21 mouse cellular contexts compared by ENCODE assay signal in the genomic region with DNA sequence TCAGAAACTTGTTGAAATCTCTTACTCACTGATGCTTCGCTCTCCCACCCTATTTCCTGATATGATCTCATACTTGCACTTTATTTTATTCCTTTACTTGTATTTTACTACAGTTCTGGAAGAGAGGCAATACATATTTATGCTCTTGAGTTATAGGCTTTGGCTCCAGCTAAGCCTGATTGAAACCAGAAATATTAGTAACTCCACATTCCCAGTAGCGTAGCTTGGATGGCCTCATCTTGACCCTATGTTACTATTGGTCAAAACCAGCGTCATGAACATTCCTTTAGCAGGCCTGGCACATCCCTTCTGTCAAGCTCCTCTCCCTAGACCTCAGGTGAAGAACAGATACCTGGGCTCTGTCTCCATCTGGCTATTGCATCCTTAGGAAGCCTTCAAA. TPM values are rescaled to one million over a fixed set of nuclear protein-coding genes. Genes with fewer than 3 reads are reported as not detected.
DNase-seq lines count a peak whose midpoint lies in the region; ATAC-seq and TF ChIP-seq lines count a peak whose summit lies in the region.
"Had no signal": no experiment of that assay in that cellular context is flagged by ENCODE, and none has a peak within 500 bp of the region (broad histone marks: within the 10 kb centered on the region; RNA-seq: fewer than 3 reads in every experiment).

No protein-coding gene starts in this region.

- no peaks in the 10 kb centered on the region for H3K4me1 ChIP-seq in intestine, embryonic 14.5 days (replicated peaks; ENCODE audit: control insufficient read depth, insufficient read depth, low read length)
- H3K4me1 ChIP-seq in intestine, embryonic 16.5 days (ENCODE audit: control insufficient read depth, insufficient read depth, low read length), result no peaks in the 10 kb centered on the region
- H3K4me1 ChIP-seq in limb, embryonic 13.5 days, result no peaks in the 10 kb centered on the region
- no peaks in the 10 kb centered on the region for H3K4me1 ChIP-seq in limb, embryonic 10.5 days
- H3K4me1 ChIP-seq in embryonic fibroblast, embryonic 13.5 days (ENCODE audit: control insufficient read depth, insufficient read depth, low read length), result peaks cover 3% of the 10 kb centered on the region
- H3K4me1 ChIP-seq: embryonic facial prominence, embryonic 13.5 days; embryonic facial prominence, embryonic 15.5 days; forebrain, embryonic 13.5 days; forebrain, embryonic 15.5 days had no signal

- DNase-seq in intestine, embryonic 14.5 days (ENCODE audit: low spot score), result no peak
- DNase-seq in limb, embryonic 10.5 days (ENCODE audit: low spot score), result no peak
- DNase-seq in ovary, postnatal 10 days (ENCODE audit: low spot score), result no peak
- DNase-seq in embryo, embryonic 11 days, result no peak
- DNase-seq: adrenal gland, adult 8-10 months; adrenal gland, postnatal 14 days; adrenal gland, postnatal 36 days; cerebellum, adult 11-12 months; cerebellum, adult 8-10 months; cerebellum, postnatal 10 days; cerebellum, postnatal 25 days; forebrain, postnatal 0 days had no signal

- H3K27me3 ChIP-seq in intestine, embryonic 14.5 days (replicated peaks; ENCODE audit: control insufficient read depth, insufficient read depth, low read length), result 0 out of 2 replicates have a peak, but pooled peaks cover 12% of the 10 kb centered on the region
- H3K27me3 ChIP-seq in intestine, embryonic 16.5 days (replicated peaks; ENCODE audit: control insufficient read depth, insufficient read depth, low read length), result 0 out of 2 replicates have a peak, but pooled peaks cover 3% of the 10 kb centered on the region
- peaks cover 43% of the 10 kb centered on the region for H3K27me3 ChIP-seq in limb, embryonic 13.5 days
- peaks cover 97% of the 10 kb centered on the region for H3K27me3 ChIP-seq in limb, embryonic 10.5 days (ENCODE audit: low read depth, poor library complexity, severe bottlenecking)

- H3K4me3 ChIP-seq in intestine, embryonic 14.5 days (ENCODE audit: low read depth, low read length), result no peak overlapping the region
- H3K4me3 ChIP-seq in intestine, embryonic 16.5 days (ENCODE audit: low read length), result no peak overlapping the region
- H3K4me3 ChIP-seq in limb, embryonic 13.5 days, result no peak overlapping the region
- no peak overlapping the region for H3K4me3 ChIP-seq in limb, embryonic 10.5 days
- H3K4me3 ChIP-seq in embryonic fibroblast, embryonic 13.5 days (ENCODE audit: insufficient read depth, low read length), result no peak overlapping the region
- H3K4me3 ChIP-seq: embryonic facial prominence, embryonic 13.5 days; embryonic facial prominence, embryonic 15.5 days; forebrain, embryonic 13.5 days; forebrain, embryonic 15.5 days had no signal

- no peaks in the 10 kb centered on the region for H3K36me3 ChIP-seq in intestine, embryonic 14.5 days (ENCODE audit: control insufficient read depth, insufficient read depth, low read length)
- H3K36me3 ChIP-seq in intestine, embryonic 16.5 days (ENCODE audit: control insufficient read depth, insufficient read depth, low read length), result no peaks in the 10 kb centered on the region
- no peaks in the 10 kb centered on the region for H3K36me3 ChIP-seq in limb, embryonic 13.5 days
- no peaks in the 10 kb centered on the region for H3K36me3 ChIP-seq in limb, embryonic 10.5 days
- H3K36me3 ChIP-seq: embryonic facial prominence, embryonic 13.5 days; embryonic facial prominence, embryonic 15.5 days; forebrain, embryonic 15.5 days had no signal

- H3K9me3 ChIP-seq in intestine, embryonic 14.5 days (ENCODE audit: control insufficient read depth, low read length), result no peaks in the 10 kb centered on the region
- H3K9me3 ChIP-seq in intestine, embryonic 16.5 days (ENCODE audit: control insufficient read depth, low read length), result no peaks in the 10 kb centered on the region
- H3K9me3 ChIP-seq in limb, embryonic 13.5 days, result no peaks in the 10 kb centered on the region
- no peaks in the 10 kb centered on the region for H3K9me3 ChIP-seq in limb, embryonic 10.5 days (replicated peaks)
- H3K9me3 ChIP-seq: embryonic facial prominence, embryonic 13.5 days; embryonic facial prominence, embryonic 15.5 days; forebrain, embryonic 13.5 days; forebrain, embryonic 15.5 days had no signal

- no peak overlapping the region for H3K27ac ChIP-seq in intestine, embryonic 14.5 days (ENCODE audit: low read depth)
- no peak overlapping the region for H3K27ac ChIP-seq in intestine, embryonic 16.5 days (ENCODE audit: low read length)
- H3K27ac ChIP-seq in limb, embryonic 13.5 days, result no peak overlapping the region
- H3K27ac ChIP-seq in limb, embryonic 10.5 days, result no peak overlapping the region
- peak overlapping the region; percentile 24; the same call in 1 of the 2 replicates for H3K27ac ChIP-seq in embryonic fibroblast, embryonic 13.5 days (ENCODE audit: insufficient read depth, low read length)
- H3K27ac ChIP-seq: embryonic facial prominence, embryonic 13.5 days; embryonic facial prominence, embryonic 15.5 days; forebrain, embryonic 13.5 days; forebrain, embryonic 15.5 days had no signal

- ATAC-seq in intestine, embryonic 14.5 days (replicated peaks; ENCODE audit: low FRiP score, low TSS enrichment, low read depth), result 0 out of 2 replicates have a peak, but pooled peaks have one; percentile 43
- ATAC-seq in intestine, embryonic 16.5 days, result no peak
- ATAC-seq in limb, embryonic 13.5 days (ENCODE audit: low FRiP score, low read depth), result peak; percentile 51; the same call in 1 of the 2 replicates
- ATAC-seq: activated CD4-positive, CD25-positive, alpha-beta regulatory T cell, adult 4 months; forebrain, embryonic 13.5 days; forebrain, embryonic 15.5 days; forebrain, postnatal 0 days; Patski had no signal

- H3K9ac ChIP-seq in intestine, embryonic 14.5 days (ENCODE audit: low read length), result no peak overlapping the region
- no peak overlapping the region for H3K9ac ChIP-seq in intestine, embryonic 16.5 days (ENCODE audit: low read depth, low read length)
- no peak overlapping the region for H3K9ac ChIP-seq in limb, embryonic 13.5 days
- H3K9ac ChIP-seq: embryonic facial prominence, embryonic 13.5 days; embryonic facial prominence, embryonic 15.5 days; forebrain, embryonic 13.5 days; forebrain, embryonic 15.5 days; forebrain, postnatal 0 days had no signal

- no peak overlapping the region for H3K4me2 ChIP-seq in intestine, embryonic 14.5 days (ENCODE audit: low read length)
- H3K4me2 ChIP-seq in intestine, embryonic 16.5 days (ENCODE audit: low read depth, low read length), result no peak overlapping the region
- no peak overlapping the region for H3K4me2 ChIP-seq in limb, embryonic 13.5 days (replicated peaks)
- H3K4me2 ChIP-seq: embryonic facial prominence, embryonic 13.5 days; embryonic facial prominence, embryonic 15.5 days; forebrain, embryonic 13.5 days; forebrain, embryonic 15.5 days had no signal

- no peak for TF ChIP-seq POLR2A in embryonic fibroblast, embryonic 13.5 days (IDR thresholded peaks at IDR 0.05; ENCODE audit: low read depth, low read length)

- WGBS in intestine, embryonic 14.5 days, result 56% methylated on average over 3 of the region's 3 CpGs
- 66% methylated on average over 3 of the region's 3 CpGs for WGBS in intestine, embryonic 16.5 days
- WGBS in limb, embryonic 13.5 days, result 68% methylated on average over 3 of the region's 3 CpGs
- WGBS in limb, embryonic 10.5 days, result 78% methylated on average over 3 of the region's 3 CpGs

- TF ChIP-seq CTCF in embryonic fibroblast, embryonic 13.5 days (IDR thresholded peaks at IDR 0.05; ENCODE audit: borderline replicate concordance, insufficient read depth, low read length), result no peak

RNA-seq across cellular contexts. Expression of a gene that starts 14.2 kb away (rescaled TPM):
- 3.4 and 3.5 TPM in 2 replicates for polyA plus RNA-seq in intestine, embryonic 14.5 days (2014; fragmentation: Nextera tagmentation; extraction: Ambion mirVana)
- 4.2 and 4.4 TPM in 2 replicates for polyA plus RNA-seq in intestine, embryonic 16.5 days (2015; fragmentation: Nextera tagmentation; extraction: Ambion mirVana)
- 2.7 and 2.8 TPM in 2 replicates for polyA plus RNA-seq in limb, embryonic 13.5 days (2015; fragmentation: Nextera tagmentation; extraction: Ambion mirVana)
- 0.49 and 1.2 TPM in 2 replicates for polyA plus RNA-seq in limb, embryonic 10.5 days (2016; fragmentation: Nextera tagmentation; extraction: Ambion mirVana)
- 10.1 and 11.9 TPM in 2 replicates for polyA plus RNA-seq in embryonic fibroblast, embryonic 13.5 days (2011; ENCODE audit: insufficient read length, low read depth, missing spikeins)
- polyA plus RNA-seq: activated CD4-positive, CD25-positive, alpha-beta regulatory T cell, adult 4 months had no signal
